ENCODE assay signal across 8 mouse cellular contexts in the genomic region with DNA sequence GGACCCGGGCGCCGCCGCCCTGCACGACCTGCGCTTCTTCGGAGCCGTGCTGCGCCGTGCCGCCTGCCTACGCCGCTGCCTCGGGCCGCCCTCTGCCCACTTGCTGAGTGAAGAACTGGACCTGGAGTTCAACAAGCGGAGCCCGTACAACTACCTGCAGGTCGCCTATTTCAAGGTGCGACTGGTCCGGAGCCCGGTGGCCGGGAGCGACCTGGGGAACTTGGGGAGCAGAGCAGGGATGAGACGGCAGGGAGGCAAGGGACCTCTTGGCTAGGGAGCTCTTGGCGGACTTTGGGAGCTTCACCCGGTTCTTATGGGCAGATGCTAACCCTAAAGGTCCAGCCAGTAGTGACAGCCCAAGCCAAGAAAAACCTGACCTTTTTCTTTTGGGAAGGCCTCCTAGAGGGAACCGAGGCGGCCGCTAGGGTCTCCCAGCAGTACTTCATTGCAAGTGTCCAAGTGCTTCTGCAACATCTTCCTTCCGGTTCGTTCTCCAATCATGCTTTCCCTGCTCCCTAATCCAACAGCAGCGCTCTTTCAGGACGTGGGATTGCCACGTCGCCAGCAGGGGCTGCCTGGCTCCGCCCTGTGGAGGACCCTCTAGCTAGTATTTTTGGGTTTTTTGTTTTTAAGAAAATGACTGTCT. TPM values are rescaled to one million over a fixed set of nuclear protein-coding genes. Genes with fewer than 3 reads are reported as not detected.
DNase-seq lines count a peak whose midpoint lies in the region; ATAC-seq and TF ChIP-seq lines count a peak whose summit lies in the region.

No protein-coding gene starts in this region.

- TF ChIP-seq CTCF in midbrain, postnatal 0 days (IDR thresholded peaks at IDR 0.05), result peak; percentile 62

- no peaks in the 10 kb centered on the region for H3K27me3 ChIP-seq in embryonic facial prominence, embryonic 13.5 days
- no peaks in the 10 kb centered on the region for H3K27me3 ChIP-seq in heart, embryonic 11.5 days (ENCODE audit: control insufficient read depth, insufficient read depth, low read length)
- H3K27me3 ChIP-seq in kidney, embryonic 14.5 days (ENCODE audit: control insufficient read depth, insufficient read depth, low read length), result no peaks in the 10 kb centered on the region
- no peaks in the 10 kb centered on the region for H3K27me3 ChIP-seq in liver, embryonic 11.5 days (replicated peaks; ENCODE audit: control insufficient read depth, insufficient read depth, low read length)
- no peaks in the 10 kb centered on the region for H3K27me3 ChIP-seq in midbrain, postnatal 0 days (ENCODE audit: insufficient read depth, low read length)

- DNase-seq in 416B (ENCODE audit: low read depth), result peak; percentile 56
- DNase-seq in liver, embryonic 11.5 days (ENCODE audit: low spot score), result peak; percentile 70
- DNase-seq in midbrain, postnatal 0 days (ENCODE audit: low spot score), result peak; percentile 79
- DNase-seq in yolk sac, embryonic 10.5 days (ENCODE audit: low spot score), result peak; percentile 81

- H3K27ac ChIP-seq in embryonic facial prominence, embryonic 13.5 days, result peak overlapping the region; percentile 83
- 0 out of 2 replicates have a peak overlapping the region, but pooled peaks have one; percentile 4 for H3K27ac ChIP-seq in heart, embryonic 11.5 days (ENCODE audit: low read depth, low read length)
- peak overlapping the region; percentile 57 for H3K27ac ChIP-seq in kidney, embryonic 14.5 days (ENCODE audit: low read depth, low read length)
- 0 out of 2 replicates have a peak overlapping the region, but pooled peaks have one; percentile 19 for H3K27ac ChIP-seq in liver, embryonic 11.5 days (ENCODE audit: low read depth, low read length)
- H3K27ac ChIP-seq in midbrain, postnatal 0 days (ENCODE audit: low read depth, low read length), result peak overlapping the region; percentile 57

- peak overlapping the region; percentile 77 for H3K4me2 ChIP-seq in embryonic facial prominence, embryonic 13.5 days
- peak overlapping the region; percentile 70 for H3K4me2 ChIP-seq in heart, embryonic 11.5 days
- H3K4me2 ChIP-seq in kidney, embryonic 14.5 days (replicated peaks; ENCODE audit: low read depth, low read length), result peak overlapping the region; percentile 84
- peak overlapping the region; percentile 94 for H3K4me2 ChIP-seq in liver, embryonic 11.5 days
- peak overlapping the region; percentile 86 for H3K4me2 ChIP-seq in midbrain, postnatal 0 days (ENCODE audit: low read depth, low read length, poor library complexity, severe bottlenecking)

- no peaks in the 10 kb centered on the region for H3K9me3 ChIP-seq in embryonic facial prominence, embryonic 13.5 days
- H3K9me3 ChIP-seq in heart, embryonic 11.5 days (replicated peaks; ENCODE audit: control insufficient read depth, low read length), result no peaks in the 10 kb centered on the region
- H3K9me3 ChIP-seq in kidney, embryonic 14.5 days (ENCODE audit: control insufficient read depth, low read length), result no peaks in the 10 kb centered on the region
- H3K9me3 ChIP-seq in liver, embryonic 11.5 days (ENCODE audit: control insufficient read depth, low read length), result no peaks in the 10 kb centered on the region
- no peaks in the 10 kb centered on the region for H3K9me3 ChIP-seq in midbrain, postnatal 0 days (ENCODE audit: low read length)

- H3K4me1 ChIP-seq in embryonic facial prominence, embryonic 13.5 days, result peaks cover 13% of the 10 kb centered on the region
- H3K4me1 ChIP-seq in heart, embryonic 11.5 days (ENCODE audit: control insufficient read depth, insufficient read depth, low read length), result peaks cover 8% of the 10 kb centered on the region
- peaks cover 5% of the 10 kb centered on the region for H3K4me1 ChIP-seq in kidney, embryonic 14.5 days (ENCODE audit: control insufficient read depth, insufficient read depth, low read length)
- H3K4me1 ChIP-seq in liver, embryonic 11.5 days (replicated peaks; ENCODE audit: control insufficient read depth, insufficient read depth, low read length), result peaks cover 4% of the 10 kb centered on the region; the same call in 1 of the 2 replicates
- H3K4me1 ChIP-seq in midbrain, postnatal 0 days (ENCODE audit: insufficient read depth, low read length), result peaks cover 8% of the 10 kb centered on the region; the same call in 1 of the 2 replicates

- H3K9ac ChIP-seq in embryonic facial prominence, embryonic 13.5 days, result peak overlapping the region; percentile 88
- peak overlapping the region; percentile 83 for H3K9ac ChIP-seq in heart, embryonic 11.5 days (ENCODE audit: low read depth, low read length)
- H3K9ac ChIP-seq in kidney, embryonic 14.5 days (ENCODE audit: low read depth, low read length), result peak overlapping the region; percentile 72
- H3K9ac ChIP-seq in liver, embryonic 11.5 days (ENCODE audit: low read depth, low read length), result peak overlapping the region; percentile 81
- H3K9ac ChIP-seq in midbrain, postnatal 0 days (replicated peaks; ENCODE audit: low read length, poor library complexity, severe bottlenecking), result peak overlapping the region; percentile 74

- peak; percentile 8 for ATAC-seq in activated CD4-positive, CD25-positive, alpha-beta regulatory T cell, adult 4 months
- no peak; the same call in 1 of the 2 replicates for ATAC-seq in embryonic facial prominence, embryonic 13.5 days (ENCODE audit: insufficient number of reproducible peaks, insufficient read depth, low FRiP score, low TSS enrichment, low read depth)
- ATAC-seq in heart, embryonic 11.5 days (replicated peaks; ENCODE audit: insufficient number of reproducible peaks, low FRiP score, low TSS enrichment), result peak; percentile 47
- peak; percentile 37 for ATAC-seq in kidney, embryonic 14.5 days (ENCODE audit: low FRiP score, low TSS enrichment)
- peak; percentile 56 for ATAC-seq in liver, embryonic 11.5 days (replicated peaks; ENCODE audit: low FRiP score)
- peak; percentile 6 for ATAC-seq in midbrain, postnatal 0 days (ENCODE audit: low FRiP score)

- H3K36me3 ChIP-seq in embryonic facial prominence, embryonic 13.5 days, result peaks cover 37% of the 10 kb centered on the region
- peaks cover 3% of the 10 kb centered on the region; the same call in 1 of the 2 replicates for H3K36me3 ChIP-seq in heart, embryonic 11.5 days (ENCODE audit: control insufficient read depth, insufficient read depth, low read length)
- peaks cover 8% of the 10 kb centered on the region; the same call in 1 of the 2 replicates for H3K36me3 ChIP-seq in kidney, embryonic 14.5 days (ENCODE audit: control insufficient read depth, insufficient read depth, low read length)
- 0 out of 2 replicates have a peak, but pooled peaks cover 2% of the 10 kb centered on the region for H3K36me3 ChIP-seq in liver, embryonic 11.5 days (ENCODE audit: control insufficient read depth, insufficient read depth, low read length)
- H3K36me3 ChIP-seq in midbrain, postnatal 0 days (ENCODE audit: insufficient read depth, low read length), result peaks cover 13% of the 10 kb centered on the region

- WGBS in embryonic facial prominence, embryonic 13.5 days, result under 1% methylated on average over 36 of the region's 36 CpGs
- WGBS in heart, embryonic 11.5 days (ENCODE audit: insufficient replicate concordance), result under 1% methylated on average over 34 of the region's 36 CpGs
- WGBS in kidney, embryonic 14.5 days, result under 1% methylated on average over 36 of the region's 36 CpGs
- under 1% methylated on average over 36 of the region's 36 CpGs for WGBS in liver, embryonic 11.5 days
- WGBS in midbrain, postnatal 0 days, result under 1% methylated on average over 28 of the region's 36 CpGs

- H3K4me3 ChIP-seq in embryonic facial prominence, embryonic 13.5 days, result peak overlapping the region; percentile 95
- peak overlapping the region; percentile 83 for H3K4me3 ChIP-seq in heart, embryonic 11.5 days (ENCODE audit: low read depth, low read length)
- peak overlapping the region; percentile 69 for H3K4me3 ChIP-seq in kidney, embryonic 14.5 days (ENCODE audit: low read length)
- peak overlapping the region; percentile 84 for H3K4me3 ChIP-seq in liver, embryonic 11.5 days (ENCODE audit: low read depth, low read length)
- peak overlapping the region; percentile 91 for H3K4me3 ChIP-seq in midbrain, postnatal 0 days (ENCODE audit: low read depth, low read length)

RNA-seq across cellular contexts. Expression of a gene that starts 0.7 kb away (rescaled TPM):
- 1 to 10 TPM; 1.1 to 1.6 TPM for polyA plus RNA-seq in activated CD4-positive, CD25-positive, alpha-beta regulatory T cell, adult 4 months (2017; shearing (Covaris generic))
- 58.0 and 64.9 TPM in 2 replicates for polyA plus RNA-seq in embryonic facial prominence, embryonic 13.5 days (2015; fragmentation: Nextera tagmentation; extraction: Ambion mirVana)
- polyA plus RNA-seq in heart, embryonic 11.5 days (2014; fragmentation: Nextera tagmentation; extraction: Ambion mirVana), result 32.1 and 33.9 TPM in 2 replicates
- 28.9 and 34.4 TPM in 2 replicates for polyA plus RNA-seq in kidney, embryonic 14.5 days (2014; fragmentation: Nextera tagmentation; extraction: Ambion mirVana)
- polyA plus RNA-seq in liver, embryonic 11.5 days (2014; fragmentation: Nextera tagmentation; extraction: Ambion mirVana), result 20.8 and 21.6 TPM in 2 replicates
- total RNA-seq in midbrain, postnatal 0 days (2014; rRNA removed), result 14.9 and 15.0 TPM in 2 replicates
- 9.8 and 10.2 TPM in 2 replicates for polyA plus RNA-seq in midbrain, postnatal 0 days (2015; fragmentation: Nextera tagmentation; extraction: Ambion mirVana)

RNA-seq across cellular contexts. Expression of a gene that starts 0.9 kb away (rescaled TPM):
- 1 to 10 TPM; 8.0 to 9.2 TPM for polyA plus RNA-seq in activated CD4-positive, CD25-positive, alpha-beta regulatory T cell, adult 4 months (2017; shearing (Covaris generic))
- polyA plus RNA-seq in embryonic facial prominence, embryonic 13.5 days (2015; fragmentation: Nextera tagmentation; extraction: Ambion mirVana), result 33.0 and 40.7 TPM in 2 replicates
- 33.2 and 34.7 TPM in 2 replicates for polyA plus RNA-seq in heart, embryonic 11.5 days (2014; fragmentation: Nextera tagmentation; extraction: Ambion mirVana)
- polyA plus RNA-seq in kidney, embryonic 14.5 days (2014; fragmentation: Nextera tagmentation; extraction: Ambion mirVana), result 33.6 and 37.6 TPM in 2 replicates
- 30.7 and 33.3 TPM in 2 replicates for polyA plus RNA-seq in liver, embryonic 11.5 days (2014; fragmentation: Nextera tagmentation; extraction: Ambion mirVana)
- 13.6 and 30.0 TPM in 2 replicates for total RNA-seq in midbrain, postnatal 0 days (2014; rRNA removed)
- polyA plus RNA-seq in midbrain, postnatal 0 days (2015; fragmentation: Nextera tagmentation; extraction: Ambion mirVana), result 20.1 and 22.1 TPM in 2 replicates

RNA-seq across cellular contexts. Expression of a gene that starts 15.4 kb away (rescaled TPM):
- polyA plus RNA-seq in activated CD4-positive, CD25-positive, alpha-beta regulatory T cell, adult 4 months (2017; shearing (Covaris generic)), result under 1 TPM in 1 of 2 experiments, not detected in 1; 0.26 TPM
- polyA plus RNA-seq in embryonic facial prominence, embryonic 13.5 days (2015; fragmentation: Nextera tagmentation; extraction: Ambion mirVana), result not detected in 2 replicates
- polyA plus RNA-seq in heart, embryonic 11.5 days (2014; fragmentation: Nextera tagmentation; extraction: Ambion mirVana), result not detected in 2 replicates
- 0.16 TPM in 1 of 2 replicates, not detected in the other for polyA plus RNA-seq in kidney, embryonic 14.5 days (2014; fragmentation: Nextera tagmentation; extraction: Ambion mirVana)
- not detected in 2 replicates for polyA plus RNA-seq in liver, embryonic 11.5 days (2014; fragmentation: Nextera tagmentation; extraction: Ambion mirVana)
- total RNA-seq in midbrain, postnatal 0 days (2014; rRNA removed), result 0.11 TPM in 1 of 2 replicates, not detected in the other
- polyA plus RNA-seq in midbrain, postnatal 0 days (2015; fragmentation: Nextera tagmentation; extraction: Ambion mirVana), result 0.43 and 0.83 TPM in 2 replicates

RNA-seq across cellular contexts. Expression of a gene that starts 21.8 kb away (rescaled TPM):
- not detected for polyA plus RNA-seq in activated CD4-positive, CD25-positive, alpha-beta regulatory T cell, adult 4 months (2017; shearing (Covaris generic))
- 0.24 TPM in 1 of 2 replicates, not detected in the other for polyA plus RNA-seq in embryonic facial prominence, embryonic 13.5 days (2015; fragmentation: Nextera tagmentation; extraction: Ambion mirVana)
- not detected in 2 replicates for polyA plus RNA-seq in heart, embryonic 11.5 days (2014; fragmentation: Nextera tagmentation; extraction: Ambion mirVana)
- polyA plus RNA-seq in kidney, embryonic 14.5 days (2014; fragmentation: Nextera tagmentation; extraction: Ambion mirVana), result 5.9 and 10.4 TPM in 2 replicates
- polyA plus RNA-seq in liver, embryonic 11.5 days (2014; fragmentation: Nextera tagmentation; extraction: Ambion mirVana), result not detected in 2 replicates
- 2.7 and 4.5 TPM in 2 replicates for total RNA-seq in midbrain, postnatal 0 days (2014; rRNA removed)
- polyA plus RNA-seq in midbrain, postnatal 0 days (2015; fragmentation: Nextera tagmentation; extraction: Ambion mirVana), result 0.75 and 0.77 TPM in 2 replicates

RNA-seq across cellular contexts. Expression of a gene that starts 38.3 kb away (rescaled TPM):
- polyA plus RNA-seq in activated CD4-positive, CD25-positive, alpha-beta regulatory T cell, adult 4 months (2017; shearing (Covaris generic)), result 10 to 100 TPM; 63.6 to 67.8 TPM
- polyA plus RNA-seq in embryonic facial prominence, embryonic 13.5 days (2015; fragmentation: Nextera tagmentation; extraction: Ambion mirVana), result 199 and 212 TPM in 2 replicates
- polyA plus RNA-seq in heart, embryonic 11.5 days (2014; fragmentation: Nextera tagmentation; extraction: Ambion mirVana), result 138 and 143 TPM in 2 replicates
- 131 and 180 TPM in 2 replicates for polyA plus RNA-seq in kidney, embryonic 14.5 days (2014; fragmentation: Nextera tagmentation; extraction: Ambion mirVana)
- polyA plus RNA-seq in liver, embryonic 11.5 days (2014; fragmentation: Nextera tagmentation; extraction: Ambion mirVana), result 169 and 174 TPM in 2 replicates
- 66.3 and 83.1 TPM in 2 replicates for total RNA-seq in midbrain, postnatal 0 days (2014; rRNA removed)
- polyA plus RNA-seq in midbrain, postnatal 0 days (2015; fragmentation: Nextera tagmentation; extraction: Ambion mirVana), result 196 and 200 TPM in 2 replicates

Comparison
In these comparisons a context has a peak if more than half of its experiments do, and no peak if none do; other contexts are left out.
1. H3K27ac ChIP-seq: peak in every context shown above with its lines; median percentile 83 in embryonic facial prominence, embryonic 13.5 days; 57 in kidney, embryonic 14.5 days; 57 in midbrain, postnatal 0 days; 19 in liver, embryonic 11.5 days; 4 in heart, embryonic 11.5 days.